Mouse (Mus musculus) limb, embryonic 11.5 days (tissue): ENCODE results near the gene Pnpla8. TPM values are rescaled to one million over a fixed set of nuclear protein-coding genes. Genes with fewer than 3 reads are reported as not detected.
"Not testable (repeated sequence)": the region's sequence is repeated elsewhere in the genome, so short reads cannot be mapped to it uniquely, and the experiment has no call there.

Experiments used
- ATAC-seq: fragments of 200-750 bp; cut with Nextera tagmentation; 2 replicates; pipeline ENCODE4 v1.8.0; 2017; ENCODE audit warnings: low read depth; ENCODE audit not compliant: insufficient number of reproducible peaks, low FRiP score, low TSS enrichment
- DNase-seq: peaks from one replicate; pipeline ENCODE4 v3.0.0-alpha.2; 2015; ENCODE audit warnings: low spot score
- H3K27ac ChIP-seq: fragments of 300-500 bp; sonication (generic); replicated peaks from 2 replicates; pipeline ENCODE4 v1.5.1; 2014; ENCODE audit warnings: low read depth, mild to moderate bottlenecking, low read length
- H3K27me3 ChIP-seq: fragments of 300-500 bp; sonication (generic); 2 replicates; pipeline ENCODE4 v1.6.1; 2014; ENCODE audit warnings: mild to moderate bottlenecking, low read length, mixed read lengths; ENCODE audit not compliant: control insufficient read depth, insufficient read depth
- H3K36me3 ChIP-seq: fragments of 300-500 bp; sonication (generic); 2 replicates; pipeline ENCODE4 v1.6.1; 2014; ENCODE audit warnings: mild to moderate bottlenecking, low read length, moderate library complexity, mixed read lengths; ENCODE audit not compliant: control insufficient read depth, insufficient read depth
- H3K4me1 ChIP-seq: fragments of 300-500 bp; sonication (generic); 2 replicates; pipeline ENCODE4 v1.6.1; 2014; ENCODE audit warnings: low read length, mixed read lengths; ENCODE audit not compliant: control insufficient read depth, insufficient read depth
- H3K4me2 ChIP-seq: fragments of 300-500 bp; sonication (generic); 2 replicates; pipeline ENCODE4 v1.6.1; 2014; ENCODE audit warnings: low read depth, mild to moderate bottlenecking, moderate library complexity; ENCODE audit not compliant: severe bottlenecking
- H3K4me3 ChIP-seq: fragments of 300-500 bp; sonication (generic); 2 replicates; pipeline ENCODE4 v1.5.1; 2014; ENCODE audit warnings: low read depth, low read length
- H3K9ac ChIP-seq: fragments of 300-500 bp; sonication (generic); 2 replicates; pipeline ENCODE4 v1.6.1; 2014; ENCODE audit warnings: mild to moderate bottlenecking, low read length
- H3K9me3 ChIP-seq: fragments of 300-500 bp; sonication (generic); 2 replicates; pipeline ENCODE4 v1.6.1; 2016; ENCODE audit warnings: low read length; ENCODE audit not compliant: control insufficient read depth
- WGBS: fragments of 180-500 bp; shearing (Covaris S2); extraction: QIAGEN DNeasy Blood & Tissue Kit; methylation state at CpG from one replicate; pipeline ENCODE4 v1.1.7; 2014; 5-methylcytosine and 5-hydroxymethylcytosine counted together
- polyA plus RNA-seq: library from polyadenylated mRNA; unstranded; fragments of >200 nt; fragmentation: Nextera tagmentation; extraction: Ambion mirVana; gene quantifications from 2 replicates; pipeline ENCODE4 v1.2.1, GENCODE M21; 2014

The Pnpla8 gene
- 51.4 and 55.0 TPM in 2 replicates for polyA plus RNA-seq

GRCm38 (mm10) chr12:44221070-44221469 lies at the start of gene Pnpla8:
Gene Pnpla8 (plus strand): TSS chr12:44221370.
- not testable (repeated sequence) for H3K27me3 ChIP-seq, ATAC-seq, H3K36me3 ChIP-seq, H3K9me3 ChIP-seq, DNase-seq, H3K27ac ChIP-seq, H3K4me1 ChIP-seq
- WGBS = 91% methylated on average over 2 of the region's 2 CpGs
- Histone ChIP-seq H3K4me2 (peak within 1 kb of the TSS; percentile 73), H3K9ac (peak within 1 kb of the TSS; percentile 73), H3K4me3 (peak within 1 kb of the TSS; percentile 54)

GRCm38 (mm10) chr12:44176331-44177037 lies 44.7 kb upstream of the Pnpla8 start:
- Histone ChIP-seq H3K27me3 (no peaks in the 10 kb centered on the region), H3K9me3 (no peaks in the 10 kb centered on the region), H3K4me1 (no peaks in the 10 kb centered on the region), H3K9ac (no peak overlapping the region), H3K4me2 (no peak overlapping the region), H3K4me3 (no peak overlapping the region), H3K36me3 (no peaks in the 10 kb centered on the region), H3K27ac (no peak overlapping the region)
- ATAC-seq (no peak), DNase-seq (no peak)
- 60% methylated on average over 10 of the region's 10 CpGs for WGBS

GRCm38 (mm10) chr12:44177038-44177355 lies 44.2 kb upstream of the Pnpla8 start:
- Histone ChIP-seq H3K27ac (no peak overlapping the region), H3K27me3 (no peaks in the 10 kb centered on the region), H3K9me3 (no peaks in the 10 kb centered on the region), H3K9ac (no peak overlapping the region), H3K4me3 (no peak overlapping the region), H3K4me1 (no peaks in the 10 kb centered on the region), H3K36me3 (no peaks in the 10 kb centered on the region), H3K4me2 (no peak overlapping the region)
- 81% methylated on average over 2 of the region's 2 CpGs for WGBS
- ATAC-seq (no peak), DNase-seq (no peak)

DNA sequence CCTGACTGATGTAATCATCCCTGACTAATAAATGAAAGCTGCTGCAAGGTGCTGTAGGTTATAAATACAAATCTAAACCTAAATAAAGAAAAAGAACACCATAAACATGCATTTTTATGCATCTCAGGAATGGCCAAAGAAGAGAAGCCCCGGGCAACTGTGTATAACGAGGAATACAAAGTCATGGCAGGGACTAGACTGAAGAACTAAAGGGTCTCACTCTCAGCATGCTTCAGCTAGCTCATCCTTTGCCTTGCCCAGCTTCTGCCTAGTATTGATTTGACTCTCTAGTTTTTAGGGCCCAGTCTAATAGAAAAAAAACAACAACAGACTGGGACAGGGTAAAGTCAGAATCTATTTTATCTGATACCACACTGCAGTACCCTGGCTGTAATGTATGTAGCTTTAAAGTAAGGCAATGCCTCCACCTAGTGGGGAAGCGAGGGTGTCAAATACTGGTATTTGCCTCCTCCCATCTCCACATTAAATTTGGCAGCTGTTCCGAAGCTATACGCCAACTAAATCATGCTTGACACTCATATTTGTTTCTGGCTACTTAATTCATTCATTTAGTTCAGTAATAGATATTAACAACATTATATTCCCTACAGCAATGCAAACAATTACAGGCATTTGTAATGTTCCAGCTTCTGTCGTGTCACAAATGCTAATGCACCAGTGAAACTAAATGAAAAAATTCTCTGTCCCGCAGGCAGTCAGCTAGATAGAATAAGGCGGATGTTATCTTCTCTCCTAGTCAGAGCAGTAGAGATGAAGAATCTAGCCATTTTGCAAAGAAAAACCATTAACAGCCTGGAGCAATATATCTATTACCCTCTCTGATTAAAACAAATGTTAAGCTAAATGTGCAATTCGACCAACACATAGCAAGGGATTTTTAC lies 39.8 kb upstream of the Pnpla8 start:
- Histone ChIP-seq H3K27ac (no peak overlapping the region), H3K4me2 (no peak overlapping the region), H3K9me3 (no peaks in the 10 kb centered on the region), H3K9ac (no peak overlapping the region), H3K36me3 (no peaks in the 10 kb centered on the region), H3K4me1 (no peaks in the 10 kb centered on the region), H3K4me3 (no peak overlapping the region), H3K27me3 (no peaks in the 10 kb centered on the region)
- ATAC-seq (peak; percentile 44; the same call in 1 of the 2 replicates), DNase-seq (peak; percentile 42)
- WGBS = 61% methylated on average over 9 of the region's 9 CpGs

GRCm38 (mm10) chr12:44197873-44198525 lies 23.2 kb upstream of the Pnpla8 start:
- WGBS = 48% methylated on average over 4 of the region's 4 CpGs
- DNase-seq (no peak), ATAC-seq (no peak)
- H3K4me1 ChIP-seq = no peaks in the 10 kb centered on the region
- no peak overlapping the region for H3K9ac ChIP-seq
- no peaks in the 10 kb centered on the region for H3K36me3 ChIP-seq
- H3K27me3 ChIP-seq = peaks cover 5% of the 10 kb centered on the region; the same call in 1 of the 2 replicates
- no peaks in the 10 kb centered on the region for H3K9me3 ChIP-seq
- H3K4me3 ChIP-seq = no peak overlapping the region
- no peak overlapping the region for H3K4me2 ChIP-seq
- H3K27ac ChIP-seq = no peak overlapping the region

GRCm38 (mm10) chr12:44209141-44209823 lies 11.9 kb upstream of the Pnpla8 start:
- Histone ChIP-seq H3K9ac (peak overlapping the region; percentile 86), H3K27me3 (no peaks in the 10 kb centered on the region), H3K4me2 (peak overlapping the region; percentile 46), H3K27ac (peak overlapping the region; percentile 59), H3K9me3 (no peaks in the 10 kb centered on the region), H3K4me1 (no peaks in the 10 kb centered on the region), H3K36me3 (no peaks in the 10 kb centered on the region), H3K4me3 (peak overlapping the region; percentile 95)
- DNase-seq (no peak), ATAC-seq (no peak)
- under 1% methylated on average over 37 of the region's 37 CpGs for WGBS

DNA sequence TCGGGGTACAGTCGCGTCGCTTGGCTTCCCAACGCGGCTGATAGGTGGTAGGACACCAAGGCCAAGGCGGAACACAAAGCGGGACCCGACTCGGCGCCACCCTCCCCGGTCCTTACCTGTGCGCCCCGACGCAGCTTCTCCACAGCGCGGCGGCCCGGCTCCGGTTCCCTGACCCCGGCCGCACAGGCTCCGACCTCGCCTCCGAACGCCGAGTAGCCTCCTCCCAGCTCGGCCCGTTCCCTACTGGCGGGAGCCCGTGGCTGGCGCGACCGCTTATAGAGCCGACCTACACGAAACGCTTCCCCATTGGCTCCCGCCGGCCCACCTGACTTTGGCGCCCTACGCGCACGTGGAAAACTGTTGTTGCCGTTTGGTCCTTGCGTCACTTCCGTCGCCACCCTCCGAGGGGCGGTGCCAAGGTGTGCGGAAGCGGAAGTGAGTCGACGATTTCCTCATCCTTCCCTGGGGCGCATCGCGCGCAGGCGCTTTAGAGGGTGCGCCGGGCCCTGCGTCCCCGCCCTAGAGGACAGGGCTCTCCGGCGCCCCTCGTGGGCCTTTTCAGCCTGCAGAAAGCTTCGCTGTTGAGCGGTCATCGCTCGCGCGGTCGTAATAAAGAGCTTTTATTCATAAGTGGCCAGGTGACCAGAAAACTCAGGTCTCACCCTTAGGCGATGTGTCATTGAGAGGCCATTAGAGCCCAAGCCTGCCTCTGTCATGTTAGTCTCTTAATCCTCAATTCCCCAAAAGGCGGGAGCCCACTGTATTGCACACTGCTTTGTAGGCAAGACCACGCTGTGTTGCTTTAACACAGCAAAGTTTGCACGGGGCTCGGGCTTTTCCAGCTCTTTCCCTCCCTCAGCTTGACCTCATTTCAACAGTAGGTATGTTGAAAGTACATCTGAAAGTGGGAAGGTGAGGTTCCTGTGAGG lies 11.1 kb upstream of the Pnpla8 start, which contains the start of gene Dnajb9:
Gene Dnajb9, minus strand, starts transcription at position 503 of the 929 bp plus-strand sequence.
- Histone ChIP-seq H3K4me1 (no peaks in the 10 kb centered on the region), H3K27ac (peak within 1 kb of the TSS; percentile 59), H3K36me3 (no peaks in the 10 kb centered on the region), H3K4me2 (peak within 1 kb of the TSS; percentile 60), H3K4me3 (peak within 1 kb of the TSS; percentile 95), H3K9ac (peak within 1 kb of the TSS; percentile 86), H3K9me3 (no peaks in the 10 kb centered on the region), H3K27me3 (no peaks in the 10 kb centered on the region)
- DNase-seq (peak; percentile 99), ATAC-seq (peak; percentile 99)
- WGBS = under 1% methylated on average over 77 of the region's 77 CpGs
